Mouse (Mus musculus) cerebellum, adult 11-12 months (tissue): ENCODE measurements at regions not wholly inside any gene's neighbourhood (a gene's known extent, or its start where the extent isn't known, plus 50 kb on each side); places are given as distances from the start of the nearest gene placed in this dataset.
"Not testable (repeated sequence)": the region's sequence is repeated elsewhere in the genome, so short reads cannot be mapped to it uniquely, and the experiment has no call there.

ENCODE experiments used
- DNase-seq: peaks from one replicate; pipeline ENCODE4 v3.0.0; 2022

- DNase-seq, result no peak
Observed at GRCm38 (mm10) chr12:5955564-5955963, 580.1 kb upstream of the Klhl29 start.

GRCm38 (mm10) chr12:5943346-5943925 lies 568.0 kb upstream of the Klhl29 start:
- DNase-seq, result no peak

GRCm38 (mm10) chr12:5921262-5921661 lies 545.8 kb upstream of the Klhl29 start:
- peak; percentile 8 for DNase-seq

GRCm38 (mm10) chr12:5918030-5918429 lies 542.5 kb upstream of the Klhl29 start:
- no peak for DNase-seq

- no peak for DNase-seq
Observed at GRCm38 (mm10) chr12:5906251-5906650, 530.8 kb upstream of the Klhl29 start.

- DNase-seq, result not testable (repeated sequence)
Observed at GRCm38 (mm10) chr12:5891786-5892185, 516.3 kb upstream of the Klhl29 start.

- DNase-seq, result no peak
Observed at GRCm38 (mm10) chr12:5866701-5867100, 491.2 kb upstream of the Klhl29 start.

GRCm38 (mm10) chr12:5859795-5860194 lies 484.3 kb upstream of the Klhl29 start:
- DNase-seq, result no peak

GRCm38 (mm10) chr12:5856421-5856820 lies 480.9 kb upstream of the Klhl29 start:
- DNase-seq, result no peak

- no peak for DNase-seq
Observed at GRCm38 (mm10) chr12:5810427-5810826, 434.9 kb upstream of the Klhl29 start.

GRCm38 (mm10) chr12:5810009-5810408 lies 434.5 kb upstream of the Klhl29 start:
- no peak for DNase-seq

- no peak for DNase-seq
Observed at GRCm38 (mm10) chr12:5807996-5808886, 432.8 kb upstream of the Klhl29 start.

- no peak for DNase-seq
Observed at GRCm38 (mm10) chr12:5805731-5806130, 430.2 kb upstream of the Klhl29 start.

GRCm38 (mm10) chr12:5793051-5793450 lies 417.6 kb upstream of the Klhl29 start:
- no peak for DNase-seq

- no peak for DNase-seq
Observed at GRCm38 (mm10) chr12:5787074-5787813, 411.8 kb upstream of the Klhl29 start.

GRCm38 (mm10) chr12:5781276-5781675 lies 405.8 kb upstream of the Klhl29 start:
- DNase-seq, result no peak

- no peak for DNase-seq
Observed at GRCm38 (mm10) chr12:5777556-5777955, 402.1 kb upstream of the Klhl29 start.

- DNase-seq, result no peak
Observed at GRCm38 (mm10) chr12:5771399-5771978, 396.0 kb upstream of the Klhl29 start.

GRCm38 (mm10) chr12:5770531-5770930 lies 395.0 kb upstream of the Klhl29 start:
- no peak for DNase-seq

- no peak for DNase-seq
Observed at GRCm38 (mm10) chr12:5764445-5765170, 389.1 kb upstream of the Klhl29 start.

- DNase-seq, result no peak
Observed at GRCm38 (mm10) chr12:5764026-5764425, 388.5 kb upstream of the Klhl29 start.

- no peak for DNase-seq
Observed at GRCm38 (mm10) chr12:5762306-5762927, 386.9 kb upstream of the Klhl29 start.
